Mouse (Mus musculus) right cerebral cortex, postnatal 25 days (tissue): ENCODE data around the gene Syn2.

Source experiments
- DNase-seq: peaks from one replicate; pipeline ENCODE4 v3.0.0; 2022

Gene Syn2

DNA sequence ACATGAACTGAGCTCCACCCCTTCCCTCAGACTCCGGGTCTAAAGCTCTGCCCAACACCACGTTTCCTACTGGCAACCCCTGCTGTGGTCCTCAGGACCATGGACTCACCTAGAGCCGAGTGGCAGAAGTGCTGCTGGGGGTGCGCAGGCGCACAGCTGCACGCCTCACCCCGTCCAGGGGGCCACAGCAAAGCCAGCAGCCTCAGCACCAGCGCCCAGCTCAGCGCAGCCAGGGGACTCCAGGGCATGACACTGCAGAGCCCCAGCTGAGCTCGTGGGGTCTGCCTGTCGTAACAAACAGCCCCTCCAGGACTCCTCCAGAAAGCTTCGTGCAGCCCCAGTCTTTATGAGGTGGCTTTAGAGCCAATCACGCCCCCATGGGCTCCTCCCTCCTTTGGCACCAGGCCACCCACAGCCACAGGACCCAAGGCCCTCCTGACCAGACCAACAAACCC is 116.9 kb downstream of the Syn2 start:
- no peak for DNase-seq

- DNase-seq, result no peak
Observed at GRCm38 (mm10) chr6:115252099-115252873, 117.6 kb downstream of the Syn2 start, which contains the start of gene Timp4. Gene Timp4 (minus strand): TSS chr6:115252205.

DNA sequence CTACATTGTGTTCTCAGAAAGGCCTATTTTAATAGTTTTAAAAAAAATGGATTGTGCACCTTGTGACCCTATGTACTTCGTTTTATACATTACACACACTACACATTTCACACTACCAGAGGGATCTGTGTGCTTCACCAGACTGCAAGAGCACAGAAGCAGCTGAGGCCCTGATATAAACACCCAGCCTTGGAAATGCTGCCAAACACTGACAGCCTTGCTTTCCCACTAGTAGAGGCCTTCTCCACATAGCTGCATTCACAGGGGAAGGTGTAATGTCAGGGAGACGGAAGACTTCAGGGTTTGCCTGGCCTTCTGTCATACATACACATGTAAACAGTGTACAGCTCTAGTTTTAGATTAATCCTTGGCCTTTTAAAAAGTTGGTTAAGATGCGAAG is 120.5 kb downstream of the Syn2 start:
- DNase-seq, result no peak

- no peak for DNase-seq
Observed at GRCm38 (mm10) chr6:115260507-115260906, 125.8 kb downstream of the Syn2 start.

DNA sequence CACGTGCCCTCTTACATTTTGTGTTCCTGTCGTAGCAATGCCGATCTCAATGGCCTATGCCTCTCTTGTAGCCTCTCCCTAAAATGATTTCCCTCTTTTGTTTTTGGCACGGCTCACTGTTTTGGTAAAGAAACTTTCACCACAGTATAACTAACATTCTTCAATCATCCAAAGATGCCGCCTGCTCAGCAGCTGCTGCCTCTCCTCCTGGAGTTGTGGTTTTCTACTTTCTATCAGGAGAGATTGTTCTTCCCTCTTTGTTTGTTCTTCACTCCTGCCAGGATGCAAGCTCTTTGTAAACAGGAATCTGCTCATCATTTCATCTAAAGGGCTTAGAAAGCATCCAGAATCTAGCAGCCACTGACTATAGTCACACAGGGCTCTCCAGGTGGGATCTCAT is 132.1 kb downstream of the Syn2 start:
- no peak for DNase-seq

- peak; percentile 65 for DNase-seq
Observed at GRCm38 (mm10) chr6:115267916-115268315, 133.2 kb downstream of the Syn2 start.

DNA sequence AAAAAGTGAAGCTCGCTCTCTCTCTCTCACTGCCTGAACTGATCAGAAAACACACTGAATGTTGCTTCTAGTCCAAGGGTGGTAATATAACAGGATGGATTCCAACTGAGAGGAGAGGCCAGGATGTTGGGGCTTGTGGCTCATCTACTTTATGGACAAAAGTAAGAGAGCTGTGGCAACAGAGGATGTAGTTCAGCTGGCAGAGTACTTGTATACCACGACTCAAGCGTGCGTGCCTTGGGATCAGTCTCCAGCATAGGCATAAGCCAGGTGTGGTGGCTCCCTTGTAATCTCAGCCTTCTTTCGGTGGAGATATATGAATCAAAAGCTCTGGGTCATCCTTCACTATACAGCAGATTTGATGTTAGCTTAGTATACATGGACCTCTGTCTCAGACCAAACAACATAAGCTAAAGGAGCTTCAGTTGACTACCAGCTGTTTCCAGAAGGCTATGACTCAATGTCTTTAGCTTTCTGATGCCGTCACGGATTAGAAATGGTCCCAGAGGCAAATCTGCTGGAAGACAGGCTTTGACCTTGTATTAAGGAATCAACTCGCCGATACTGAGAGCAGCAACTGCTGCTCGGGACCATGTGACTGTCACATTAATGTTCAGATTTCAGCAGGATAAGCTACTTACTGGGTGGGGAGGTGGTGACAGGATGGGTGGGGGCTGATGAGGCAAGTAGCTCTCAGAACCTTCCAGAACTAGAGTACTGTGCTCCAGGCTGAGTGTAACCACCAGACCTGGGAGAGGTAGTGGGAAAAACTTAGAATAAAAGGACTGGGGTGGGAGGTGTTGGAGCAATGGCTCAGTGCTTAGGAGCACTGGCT is 134.1 kb downstream of the Syn2 start:
- DNase-seq, result no peak

DNA sequence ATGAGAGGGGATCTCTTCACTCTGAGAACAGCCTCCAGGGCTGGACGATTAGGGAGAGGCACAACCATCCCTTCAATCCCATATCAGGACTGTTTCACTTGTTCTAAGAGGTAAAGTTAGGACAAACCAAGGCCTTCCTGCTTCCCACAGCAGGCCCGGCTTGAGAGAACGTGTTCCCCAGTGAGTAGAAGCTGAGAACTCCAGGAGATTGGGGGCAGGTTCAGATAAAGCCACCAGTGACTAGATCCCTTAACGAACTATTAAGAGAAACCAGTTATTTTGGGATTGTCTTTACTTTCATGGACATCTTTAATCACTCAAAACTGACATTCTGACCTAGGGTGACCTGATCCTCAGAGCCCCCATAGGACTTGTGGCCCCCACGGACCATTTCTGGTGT is 134.9 kb downstream of the Syn2 start:
- DNase-seq, result no peak

DNA sequence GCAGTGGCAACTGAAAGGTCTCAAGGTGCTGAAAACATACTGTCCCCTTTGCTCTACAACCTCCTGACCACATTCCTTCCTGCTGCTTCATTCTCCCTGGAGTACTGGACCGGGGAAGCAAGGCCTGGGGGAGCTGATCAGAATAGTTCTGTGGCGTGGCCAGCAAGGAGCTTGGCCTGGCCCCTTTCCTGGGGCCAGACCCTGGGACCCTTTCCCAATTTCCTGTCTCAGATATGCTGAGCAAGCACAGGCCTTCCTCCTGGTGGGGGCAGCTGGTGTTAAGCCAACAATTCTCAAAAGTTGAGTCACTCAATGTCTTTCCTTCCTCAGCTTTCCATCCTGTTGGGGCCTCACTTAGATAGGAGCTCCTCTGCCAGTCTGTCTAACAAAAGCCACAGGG is 135.4 kb downstream of the Syn2 start:
- DNase-seq, result no peak

DNA sequence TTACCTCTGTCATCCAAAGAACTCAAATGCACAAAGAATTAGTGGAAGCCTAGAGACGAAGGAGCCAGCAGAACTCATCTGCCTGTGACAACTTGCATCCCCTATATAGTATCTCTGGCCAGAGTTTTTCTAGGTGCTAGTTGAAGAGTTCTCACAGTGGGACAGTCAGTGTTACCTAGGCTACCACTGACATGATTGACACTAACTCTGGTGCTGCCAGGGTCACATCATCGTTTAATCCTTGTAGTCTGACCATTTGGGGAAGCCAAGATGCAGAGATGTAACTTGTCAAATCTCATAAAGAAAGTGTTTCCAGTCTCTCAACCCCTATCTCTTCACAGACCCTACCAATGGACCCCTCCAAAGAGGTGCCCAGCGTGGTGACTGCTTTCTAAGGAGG is 136.6 kb downstream of the Syn2 start:
- DNase-seq, result no peak

GRCm38 (mm10) chr6:115271866-115272271 is 137.2 kb downstream of the Syn2 start:
- no peak for DNase-seq

- no peak for DNase-seq
Observed at GRCm38 (mm10) chr6:115273346-115273745, 138.6 kb downstream of the Syn2 start.

GRCm38 (mm10) chr6:115274705-115275104 is 140.0 kb downstream of the Syn2 start:
- no peak for DNase-seq

DNA sequence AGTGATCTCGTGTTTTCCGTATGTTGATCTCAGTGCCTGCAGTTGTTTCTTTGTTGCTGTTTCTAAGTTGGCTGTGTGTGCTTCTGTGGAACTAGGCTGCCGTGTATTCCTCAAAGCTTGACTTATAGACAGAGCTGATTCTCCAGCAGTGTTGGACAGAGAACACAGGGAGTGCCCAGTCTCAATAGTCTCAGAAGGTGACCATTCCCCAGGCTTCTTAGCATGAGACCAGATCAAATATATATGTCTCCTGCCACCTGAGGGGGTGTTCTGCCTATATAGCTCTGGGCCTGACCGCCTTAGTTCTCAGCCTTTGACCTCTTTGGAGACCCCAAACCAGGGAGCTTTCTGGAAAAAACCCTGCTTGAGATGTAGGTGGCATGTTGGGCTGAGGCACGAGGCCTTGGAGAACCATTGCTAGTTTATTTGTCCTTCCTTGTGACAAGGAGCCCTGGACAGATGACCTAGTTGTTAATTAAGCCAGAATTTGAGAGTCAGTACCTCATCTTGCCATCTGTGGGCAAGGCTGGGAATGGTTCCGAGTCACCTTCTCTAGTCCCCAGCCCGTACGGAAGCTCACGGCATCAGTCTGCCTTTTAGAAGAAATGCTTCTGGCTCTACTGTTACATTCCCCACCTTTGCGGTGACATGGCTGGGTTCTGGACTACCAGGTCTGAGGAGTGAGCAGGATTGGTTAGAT is 140.6 kb downstream of the Syn2 start:
- no peak for DNase-seq

DNA sequence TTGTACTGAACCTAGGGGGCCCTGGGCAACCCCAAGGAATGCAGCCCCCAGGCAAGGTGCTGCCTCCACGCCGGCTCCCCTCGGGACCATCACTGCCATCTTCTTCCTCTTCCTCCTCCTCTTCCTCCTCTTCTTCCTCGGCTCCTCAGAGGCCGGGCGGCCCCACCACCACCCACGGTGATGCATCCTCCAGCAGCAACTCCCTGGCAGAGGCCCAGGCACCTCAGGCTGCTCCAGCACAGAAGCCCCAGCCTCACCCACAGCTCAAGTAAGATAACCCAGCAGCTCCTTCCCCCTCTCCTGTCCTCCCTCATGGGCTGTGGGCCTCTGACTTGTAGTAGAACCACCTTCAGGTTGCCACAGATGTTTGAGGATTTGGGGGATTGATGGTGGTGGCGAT is 143.4 kb downstream of the Syn2 start:
- DNase-seq, result no peak

DNA sequence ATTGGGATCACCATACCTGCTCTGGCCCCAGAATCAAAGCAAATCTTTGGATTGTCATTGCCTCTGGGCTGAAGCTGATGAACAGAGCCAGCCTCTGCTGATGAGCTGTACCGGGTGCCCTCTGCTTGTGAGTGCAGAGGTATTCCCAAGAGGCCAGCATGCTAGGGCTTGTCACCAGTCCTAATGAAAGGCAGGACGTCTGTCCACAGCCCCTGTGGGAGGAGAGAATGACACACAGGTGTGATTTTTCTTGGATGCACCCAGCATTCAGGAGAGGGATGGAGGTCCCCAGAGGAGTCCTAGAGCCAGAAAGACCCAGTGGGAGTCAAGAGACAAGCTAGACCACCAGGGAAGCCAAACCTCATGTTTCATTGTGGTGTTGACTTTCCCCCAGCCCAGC is 144.9 kb downstream of the Syn2 start:
- no peak for DNase-seq

GRCm38 (mm10) chr6:115284153-115284552 is 149.5 kb downstream of the Syn2 start:
- no peak for DNase-seq

DNA sequence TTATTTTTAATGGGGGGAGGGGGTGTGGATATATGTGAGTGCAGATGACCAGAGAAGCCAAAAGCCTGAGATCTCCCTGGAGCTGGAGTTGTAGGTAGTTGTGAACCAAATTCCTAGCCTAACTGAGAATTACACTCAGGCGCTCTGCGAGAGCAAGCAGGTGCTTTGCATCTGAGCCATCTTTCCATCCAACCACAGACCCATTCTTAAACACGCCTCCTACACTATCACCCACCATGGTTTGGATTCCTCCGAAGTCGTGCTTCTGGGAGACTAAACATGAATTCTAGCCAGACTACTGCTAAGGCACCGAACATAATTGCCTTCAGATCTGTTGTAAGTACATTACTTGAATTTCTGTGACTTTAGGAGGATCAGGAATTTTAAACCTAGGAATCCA is 151.7 kb downstream of the Syn2 start:
- peak; percentile 56 for DNase-seq

DNA sequence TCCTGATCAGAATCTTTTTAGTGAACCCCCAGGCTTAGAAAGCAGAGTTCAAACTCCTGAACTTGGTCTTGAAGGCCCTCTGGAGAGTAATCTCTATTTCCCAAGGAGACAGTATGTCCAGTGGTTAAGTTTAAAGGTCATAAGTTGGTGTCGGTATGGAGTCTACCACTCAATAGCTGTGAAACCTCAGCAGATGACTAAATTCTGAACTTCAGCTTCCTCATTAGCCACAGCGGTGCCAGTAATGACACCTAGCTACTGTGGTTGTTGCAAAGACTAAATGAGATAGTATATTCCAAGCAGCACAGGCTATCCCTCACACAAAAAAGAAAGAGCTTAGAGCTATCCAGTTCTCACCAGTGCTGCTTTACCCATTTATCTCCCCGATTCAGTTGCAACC is 153.5 kb downstream of the Syn2 start:
- DNase-seq, result no peak

DNA sequence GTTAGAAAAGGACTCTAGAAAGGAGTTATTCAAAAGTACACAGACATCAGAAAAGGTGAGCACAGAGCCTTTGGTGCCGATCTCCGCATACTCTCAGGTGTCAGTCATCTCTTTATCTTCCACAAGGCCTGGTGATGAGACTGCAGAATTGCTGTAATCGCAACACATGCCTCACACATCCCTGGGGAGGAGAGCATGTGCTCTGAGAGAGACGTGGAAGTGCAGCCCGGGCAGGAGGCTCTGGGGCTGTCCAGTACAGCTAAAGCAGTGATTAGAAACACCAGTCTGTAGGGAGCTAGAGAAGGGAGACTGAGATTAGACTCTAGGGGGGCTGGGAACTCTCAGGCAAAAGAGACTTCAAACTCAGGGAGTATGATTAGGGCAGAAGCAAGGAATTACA is 155.9 kb downstream of the Syn2 start:
- DNase-seq, result no peak

DNA sequence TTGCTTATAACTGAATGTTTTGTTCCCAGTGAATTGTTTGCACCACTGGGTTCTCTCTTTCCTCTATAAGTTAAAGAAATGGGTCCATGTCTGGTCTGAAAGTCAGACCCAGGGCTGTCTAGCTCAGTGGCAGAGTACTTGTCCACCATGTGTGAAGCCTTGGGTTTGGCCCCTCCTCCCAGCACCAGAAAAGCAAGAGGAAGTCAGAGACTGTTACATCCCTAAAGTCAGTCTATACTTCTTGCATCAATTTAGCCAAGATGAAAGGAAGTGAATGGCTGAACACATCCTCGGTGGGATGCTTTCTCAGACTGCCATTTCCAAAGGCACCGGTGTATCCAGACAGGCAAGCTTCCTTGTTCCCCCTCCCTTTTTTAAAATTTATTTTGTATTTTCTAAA is 156.4 kb downstream of the Syn2 start:
- DNase-seq, result no peak

DNA sequence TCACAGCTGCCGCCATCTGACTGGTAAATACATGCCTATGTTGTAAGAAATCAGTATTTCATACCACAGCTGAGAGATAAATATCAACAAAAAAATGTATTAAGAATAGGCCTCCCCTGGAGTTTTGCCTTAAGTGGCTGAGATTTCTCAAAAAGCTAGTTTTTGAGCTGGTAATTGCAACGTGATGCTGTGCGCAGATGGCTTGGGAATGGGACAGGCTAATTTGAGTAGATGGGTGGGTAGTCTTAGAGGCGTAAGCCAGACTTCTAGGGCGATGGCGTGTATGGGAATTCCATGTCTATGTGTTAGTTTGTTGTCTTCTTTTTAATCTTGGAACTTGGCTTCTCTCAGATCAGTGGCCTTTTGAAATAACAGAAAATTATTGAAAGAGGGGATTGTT is 157.1 kb downstream of the Syn2 start:
- DNase-seq, result peak; percentile 52

DNA sequence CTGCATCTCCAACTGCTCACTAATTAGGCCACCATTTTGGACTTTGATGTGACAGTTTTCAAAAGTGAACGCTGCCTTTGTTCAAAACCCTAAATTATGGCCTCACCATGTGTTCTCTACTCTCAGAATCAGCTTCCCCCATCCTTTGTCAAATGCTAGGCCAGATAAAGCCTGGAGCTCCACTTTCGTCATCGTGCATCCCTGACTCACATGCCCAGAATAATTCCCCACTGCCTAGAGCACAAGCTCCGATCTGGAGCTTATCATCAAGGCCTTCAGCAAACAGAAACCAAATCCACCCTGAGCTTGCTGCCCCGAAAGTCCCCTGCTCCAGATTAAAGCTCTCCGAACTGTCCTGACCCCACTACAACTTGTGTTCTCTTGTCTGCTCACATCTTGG is 157.9 kb downstream of the Syn2 start:
- DNase-seq, result peak; percentile 55

GRCm38 (mm10) chr6:115293877-115294276 is 159.2 kb downstream of the Syn2 start:
- DNase-seq, result no peak
